Mouse (Mus musculus) right cerebral cortex, postnatal 4 days (tissue): ENCODE measurements around the gene Sltm.
"Not testable (repeated sequence)": the region's sequence is repeated elsewhere in the genome, so short reads cannot be mapped to it uniquely, and the experiment has no call there.

Source experiments
- DNase-seq: peaks from one replicate; pipeline ENCODE4 v3.0.0-alpha.2; 2022

The Sltm gene

GRCm38 (mm10) chr9:70552233-70552632, 9.7 kb downstream of the Sltm start:
- not testable (repeated sequence) for DNase-seq

- no peak for DNase-seq
These were observed 12.9 kb downstream of the Sltm start for GRCm38 (mm10) chr9:70555431-70555830.

DNA sequence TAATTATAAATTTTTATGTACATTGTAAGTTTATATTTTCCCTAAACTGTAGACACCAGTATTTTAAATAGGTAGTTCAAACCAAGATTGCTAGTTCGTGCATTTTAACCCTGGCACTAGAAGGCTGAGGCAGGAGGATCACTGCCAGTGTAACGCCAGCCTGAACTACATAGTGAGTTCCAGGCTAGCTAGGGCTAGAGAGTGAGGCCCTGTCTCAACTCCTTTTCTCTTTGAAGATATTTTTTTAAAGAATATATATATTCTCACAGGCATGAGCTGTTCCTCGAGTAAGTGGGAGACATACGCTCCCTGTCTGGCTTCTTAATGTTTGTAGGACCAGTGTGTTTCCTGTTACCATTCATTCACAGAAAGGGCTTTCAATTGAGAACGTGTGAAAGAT, 14.2 kb downstream of the Sltm start:
- DNase-seq = no peak

DNA sequence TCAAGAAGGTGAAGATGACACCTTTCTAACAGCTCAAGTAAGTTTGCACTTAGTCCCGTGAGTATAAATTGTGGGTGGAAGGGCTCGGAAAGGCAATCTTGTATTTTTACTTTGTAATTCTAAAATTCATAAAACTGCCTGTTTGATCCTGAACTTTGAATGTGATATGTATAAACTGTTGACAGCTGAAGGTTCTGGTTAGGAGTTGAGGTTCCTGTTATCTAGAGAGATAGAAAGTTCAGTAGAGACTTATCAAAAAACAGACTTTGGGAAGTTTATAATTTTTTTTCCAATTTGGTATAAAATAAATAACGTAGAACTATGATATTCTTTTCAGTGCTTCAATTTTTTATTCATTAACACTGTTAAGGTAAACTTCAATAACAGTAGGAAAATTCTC, 20.3 kb downstream of the Sltm start:
- no peak for DNase-seq

DNA sequence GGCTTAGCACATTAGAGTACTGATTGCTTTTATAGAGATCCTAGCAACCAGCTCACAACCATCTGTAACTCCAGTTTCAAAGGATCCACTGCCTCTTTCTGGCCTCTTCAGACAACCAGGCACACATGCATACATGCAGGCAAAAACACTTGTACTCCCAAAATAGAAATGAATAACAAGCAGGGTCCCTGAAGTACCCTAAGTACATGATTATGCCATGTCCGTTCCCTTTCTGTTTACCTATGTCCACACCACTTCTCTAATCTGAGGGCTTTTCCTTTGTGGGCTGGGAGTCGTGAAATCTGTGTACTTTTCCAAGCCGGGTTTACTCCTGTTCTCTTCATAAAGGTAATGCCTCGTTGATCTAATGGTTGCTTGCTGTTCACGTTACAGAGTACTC, 25.1 kb downstream of the Sltm start:
- DNase-seq = no peak

- DNase-seq = no peak
These were observed 27.8 kb downstream of the Sltm start for GRCm38 (mm10) chr9:70570351-70570750.

DNA sequence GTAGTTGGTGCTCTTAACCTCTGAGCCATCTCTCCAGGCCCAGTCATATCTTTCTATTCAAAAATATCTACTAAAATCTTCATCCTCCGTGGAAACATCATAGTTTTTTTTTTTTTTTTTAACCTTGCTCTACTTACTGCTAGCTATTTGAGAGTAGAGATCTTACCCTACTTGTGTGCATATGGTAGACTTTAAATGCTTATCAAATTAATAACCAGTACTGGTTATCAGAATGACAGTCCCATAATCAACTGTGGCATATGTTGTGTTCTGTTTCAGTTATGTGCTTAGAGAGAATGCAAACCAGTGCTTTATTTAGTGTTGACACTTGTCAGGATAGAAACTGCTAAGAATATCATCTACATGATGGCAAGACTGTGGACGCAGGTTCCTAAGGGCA, 35.6 kb downstream of the Sltm start:
- DNase-seq = no peak

DNA sequence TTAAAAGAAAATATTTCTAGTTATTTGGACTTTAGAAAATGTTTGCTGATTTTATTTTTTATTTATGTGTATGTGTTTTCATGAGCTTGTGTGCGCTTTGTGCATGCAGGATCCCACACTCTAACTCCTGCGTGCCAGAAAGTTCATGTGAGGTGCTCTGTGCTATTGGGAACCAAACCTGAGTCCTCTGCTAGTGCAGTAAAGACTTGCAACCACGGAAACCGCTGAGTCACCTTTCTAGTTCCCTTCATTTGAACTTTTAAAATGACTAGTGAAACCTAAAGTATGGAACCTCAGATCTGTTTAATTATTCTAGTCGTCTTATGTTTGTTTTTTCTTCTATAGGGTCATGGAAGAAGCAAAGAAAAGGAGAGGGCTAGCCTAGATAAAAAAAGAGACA, 38.4 kb downstream of the Sltm start:
- DNase-seq = no peak

GRCm38 (mm10) chr9:70584641-70585040, 42.1 kb downstream of the Sltm start:
- DNase-seq = no peak

DNA sequence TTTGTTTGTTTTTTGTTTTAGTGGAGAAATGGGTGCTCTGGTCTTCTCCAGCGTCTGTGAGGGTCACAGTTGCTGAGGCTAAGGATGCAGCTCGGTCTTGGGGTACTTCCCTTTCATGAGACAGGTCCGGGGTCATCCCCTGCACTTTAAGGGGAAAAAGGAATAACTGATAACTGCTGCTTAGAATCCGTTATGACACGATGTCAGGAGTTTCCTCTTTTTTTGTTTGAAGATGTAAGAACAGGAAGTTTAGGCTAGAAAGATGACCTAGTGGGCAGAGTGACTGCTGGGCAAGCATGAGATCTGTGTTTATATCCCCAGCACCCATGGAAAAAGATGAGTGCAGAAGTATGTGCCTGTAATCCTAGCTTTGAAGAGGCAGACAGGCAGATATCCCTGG, 42.6 kb downstream of the Sltm start:
- no peak for DNase-seq

DNA sequence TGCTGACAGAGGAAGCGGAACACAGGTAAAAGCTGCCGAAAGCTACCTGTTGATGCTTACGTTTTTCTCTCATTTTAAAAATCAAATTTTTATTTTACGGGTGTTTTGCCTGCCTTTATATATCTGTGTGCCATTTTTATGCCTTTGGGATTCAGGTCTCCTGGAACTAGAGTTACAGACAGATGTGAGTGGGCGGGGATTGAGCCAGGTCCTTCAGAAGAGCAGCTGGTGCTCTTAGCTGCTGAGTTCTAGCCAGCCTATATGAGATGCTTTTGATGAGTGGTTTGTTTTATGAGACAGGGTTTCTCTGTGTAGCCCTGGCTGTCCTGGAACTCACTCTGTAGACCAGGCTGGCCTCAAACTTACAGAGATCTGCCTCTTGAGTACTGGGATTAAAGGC, 44.6 kb downstream of the Sltm start:
- no peak for DNase-seq

DNA sequence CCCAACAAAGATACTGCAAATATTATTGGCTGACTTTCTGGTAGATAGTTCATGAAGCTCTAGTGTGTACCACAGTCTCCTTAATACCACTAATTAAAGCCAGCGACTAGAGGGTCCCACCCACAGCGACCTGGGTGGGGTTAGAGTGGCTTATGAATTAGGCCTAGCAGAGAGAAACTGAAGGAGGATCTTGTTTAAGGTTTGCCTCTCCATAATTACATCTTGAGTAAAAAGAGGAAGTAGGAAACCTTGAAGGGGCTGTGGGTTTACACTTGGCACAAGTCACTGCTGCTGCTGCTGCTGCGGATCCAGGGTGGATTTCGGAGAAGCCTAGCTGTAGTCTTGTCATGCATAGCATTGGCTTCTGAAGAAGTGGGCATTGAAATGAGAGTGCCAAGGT, 48.2 kb downstream of the Sltm start:
- DNase-seq = no peak

GRCm38 (mm10) chr9:70591486-70591885, 48.9 kb downstream of the Sltm start:
- DNase-seq = no peak

GRCm38 (mm10) chr9:70598271-70598670, 55.7 kb downstream of the Sltm start:
- no peak for DNase-seq

GRCm38 (mm10) chr9:70602186-70602845, 59.8 kb downstream of the Sltm start:
- DNase-seq = no peak

DNA sequence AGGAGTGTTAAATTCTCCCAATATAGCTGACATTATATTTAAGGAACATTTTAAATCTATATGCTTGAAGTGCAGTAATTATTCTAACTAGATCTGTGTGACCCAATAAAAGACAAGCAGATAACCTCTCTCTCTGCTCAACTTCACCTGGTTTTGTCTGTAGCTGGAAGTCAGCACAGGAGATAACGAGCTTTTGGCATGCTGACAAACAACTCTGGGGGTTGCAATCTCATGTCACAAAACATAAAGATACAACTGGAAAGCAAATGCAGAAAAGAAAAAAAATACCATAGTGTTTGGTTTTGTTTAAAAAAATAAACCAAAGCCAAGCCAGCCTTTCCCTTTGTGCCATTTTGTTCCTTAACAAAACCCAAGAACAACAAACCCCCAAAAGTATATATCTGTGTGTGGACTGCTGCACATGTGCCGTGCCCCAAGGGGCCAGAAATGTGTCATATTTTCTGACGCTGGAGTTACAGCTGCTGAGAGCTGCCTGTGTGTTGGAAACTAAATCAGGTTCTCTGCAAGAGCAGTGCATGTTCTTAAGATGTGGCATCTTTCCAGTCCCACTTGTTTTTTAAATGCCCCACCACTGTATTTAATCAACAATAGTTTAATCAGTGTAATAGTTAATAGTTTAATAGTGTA, 68.6 kb downstream of the Sltm start:
- no peak for DNase-seq

DNA sequence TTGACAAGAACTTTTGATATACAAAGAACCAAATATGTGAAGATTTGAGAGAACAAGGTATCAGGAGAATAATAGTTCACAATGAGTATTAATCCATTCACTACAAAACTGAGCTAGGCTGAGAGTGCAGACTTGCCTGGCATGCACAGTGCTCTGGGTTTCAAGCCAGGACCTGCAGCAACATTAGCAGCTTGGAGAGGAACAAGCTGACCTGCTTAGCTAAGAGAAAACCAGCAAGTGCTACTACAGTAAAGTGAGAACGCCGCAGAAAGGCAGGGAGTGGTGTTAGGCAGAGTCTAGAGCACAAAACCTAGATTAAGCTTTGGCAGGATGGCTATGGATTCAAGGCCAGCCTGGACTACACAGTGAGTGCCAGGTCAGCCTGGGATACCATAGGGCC, 87.2 kb downstream of the Sltm start:
- no peak for DNase-seq

- no peak for DNase-seq
These were observed 89.1 kb downstream of the Sltm start for GRCm38 (mm10) chr9:70631665-70632064.

- DNase-seq = no peak
These were observed 94.2 kb downstream of the Sltm start for GRCm38 (mm10) chr9:70636748-70637147.
